Mouse (Mus musculus) adipose tissue, adult 10 weeks (tissue): ENCODE results near the gene Acot3. TPM values are rescaled to one million over a fixed set of nuclear protein-coding genes. Genes with fewer than 3 reads are reported as not detected.

Experiments
- polyA plus RNA-seq: library from polyadenylated mRNA; stranded (reverse); fragments of 350-450 nt; fragmentation: Illumina TruSeq; extraction: RNeasy Lipid Tissue Mini Kit (QIAGEN cat#74804); gene quantifications from one replicate; pipeline ENCODE4 v1.2.3, GENCODE M21; 2014; ENCODE audit warnings: low read depth, low replicate concordance

Gene Acot3
- not detected for polyA plus RNA-seq

GRCm38 (mm10) chr12:84051937-84052474 lies at the start of gene Acot3:
Gene Acot3, plus strand, starts transcription at chr12:84052144.

GRCm38 (mm10) chr12:84009171-84009965 lies 42.6 kb upstream of the Acot3 start, which contains the start of gene Acot1:
Gene Acot1, plus strand, starts transcription at chr12:84009490.

GRCm38 (mm10) chr12:84038241-84038640 lies 13.7 kb upstream of the Acot3 start, which contains the start of gene Acot4:
Gene Acot4, plus strand, starts transcription at chr12:84038379.

GRCm38 (mm10) chr12:84038691-84039111 lies 13.2 kb upstream of the Acot3 start, which contains the start of gene Gm49366:
Gene Gm49366, plus strand, starts transcription at chr12:84038935.

GRCm38 (mm10) chr12:84068986-84069385 lies 17.0 kb downstream of the Acot3 start, which contains the start of gene Acot5:
Gene Acot5, plus strand, starts transcription at chr12:84069325.

GRCm38 (mm10) chr12:84100604-84101492 lies 48.9 kb downstream of the Acot3 start, which contains the start of gene Acot6:
Gene Acot6, plus strand, starts transcription at chr12:84100654.

Other genes with a start within 250 kb of the Acot3 start
- gene Numb, start 130.2 kb upstream of the Acot3 start, polyA plus RNA-seq = 34.6 TPM
- gene Riox1, start 101.5 kb upstream of the Acot3 start, polyA plus RNA-seq = 6.8 TPM
- gene Heatr4, start 67.3 kb upstream of the Acot3 start, polyA plus RNA-seq = 0.60 TPM
- gene Acot2, start 64.3 kb upstream of the Acot3 start, polyA plus RNA-seq = 11.1 TPM
- gene Acot1, start 42.7 kb upstream of the Acot3 start, polyA plus RNA-seq = 39.7 TPM
- 2.2 TPM for gene Acot4, start 13.8 kb upstream of the Acot3 start, polyA plus RNA-seq
- gene Gm49366, start 13.2 kb upstream of the Acot3 start, polyA plus RNA-seq = not detected
- gene Acot5, start 17.2 kb downstream of the Acot3 start, polyA plus RNA-seq = 0.42 TPM
- 6.1 TPM for gene Acot6, start 48.5 kb downstream of the Acot3 start, polyA plus RNA-seq
- 13.8 TPM for gene Dnal1, start 62.2 kb downstream of the Acot3 start, polyA plus RNA-seq
- gene Pnma1, start 96.3 kb downstream of the Acot3 start, polyA plus RNA-seq = 0.45 TPM
- 13.1 TPM for gene Elmsan1, start 166.7 kb downstream of the Acot3 start, polyA plus RNA-seq
- 60.9 TPM for gene Ptgr2, start 233.1 kb downstream of the Acot3 start, polyA plus RNA-seq